Mouse (Mus musculus) liver, postnatal 0 days (tissue): ENCODE data around the gene Ankrd2.

Source experiments
- CTCF ChIP-seq: sonication (generic); IDR thresholded peaks from 2 replicates; pipeline ENCODE4 v1.5.1; 2016; ENCODE audit warnings: antibody characterized with exemption, low read depth
- EP300 ChIP-seq: IDR thresholded peaks from 2 replicates; pipeline ENCODE4 v1.6.1; 2016; ENCODE audit warnings: antibody characterized with exemption, low read depth, mild to moderate bottlenecking

DNA sequence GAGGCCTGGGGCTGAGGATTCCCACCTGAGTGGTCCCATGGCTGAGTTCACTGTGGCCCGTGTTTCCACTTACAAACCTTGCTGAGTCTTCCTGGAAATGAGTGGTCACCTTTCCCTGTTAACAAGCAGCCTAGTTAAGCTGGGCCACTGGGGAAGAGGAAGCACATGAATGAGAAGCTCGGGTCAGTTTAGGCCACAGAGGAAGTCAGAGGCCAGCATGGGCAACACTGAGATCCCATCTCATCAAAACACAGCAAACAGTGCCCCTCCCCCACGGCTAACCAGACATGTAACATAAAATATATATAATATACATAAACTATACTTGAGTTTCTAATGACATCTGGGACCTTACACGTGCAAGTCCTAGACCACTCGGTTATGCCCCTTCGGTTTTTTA, 46.0 kb upstream of the Ankrd2 start:
- TF ChIP-seq CTCF = no peak
- no peak for TF ChIP-seq EP300
